Mouse (Mus musculus): ENCODE data around the gene Grm1. TPM values are rescaled to one million over a fixed set of nuclear protein-coding genes. Genes with fewer than 3 reads are reported as not detected.
A peak's percentile ranks its signal among the peaks of the same experiment; 100 is the strongest.

Gene Grm1
- polyA plus RNA-seq (2014; fragmentation: Nextera tagmentation; extraction: Ambion mirVana) = not detected in 2 replicates

GRCm38 (mm10) chr10:11081611-11082398 is at the start of gene Grm1:
TSS of gene Grm1 (minus strand) at chr10:11082356.
- Histone ChIP-seq H3K27ac (ENCODE audit: low read depth) (no peak within 1 kb of the TSS), H3K27me3 (replicated peaks; ENCODE audit: control insufficient read depth, insufficient read depth, low read length) (peaks cover 40% of the 10 kb centered on the region), H3K4me1 (replicated peaks; ENCODE audit: control insufficient read depth, insufficient read depth, low read length) (no peaks in the 10 kb centered on the region), H3K9ac (ENCODE audit: low read length) (no peak within 1 kb of the TSS), H3K4me2 (ENCODE audit: low read length) (no peak within 1 kb of the TSS), H3K9me3 (ENCODE audit: control insufficient read depth, low read length) (no peaks in the 10 kb centered on the region), H3K4me3 (ENCODE audit: low read depth, low read length) (no peak within 1 kb of the TSS), H3K36me3 (ENCODE audit: control insufficient read depth, insufficient read depth, low read length) (no peaks in the 10 kb centered on the region)
- no peak for ATAC-seq (replicated peaks; ENCODE audit: low FRiP score, low TSS enrichment, low read depth)
- 2% methylated on average over 32 of the region's 32 CpGs for WGBS
- DNase-seq (ENCODE audit: low spot score) = peak; percentile 67

GRCm38 (mm10) chr10:11121781-11122180 is 39.6 kb upstream of the Grm1 start:
- H3K9ac ChIP-seq (ENCODE audit: low read length) = no peak overlapping the region
- no peaks in the 10 kb centered on the region for H3K4me1 ChIP-seq (replicated peaks; ENCODE audit: control insufficient read depth, insufficient read depth, low read length)
- no peaks in the 10 kb centered on the region for H3K36me3 ChIP-seq (ENCODE audit: control insufficient read depth, insufficient read depth, low read length)
- WGBS = 82% methylated on average over 2 of the region's 2 CpGs
- ATAC-seq (replicated peaks; ENCODE audit: low FRiP score, low TSS enrichment, low read depth) (no peak), DNase-seq (ENCODE audit: low spot score) (no peak)
- H3K9me3 ChIP-seq (ENCODE audit: control insufficient read depth, low read length) = no peaks in the 10 kb centered on the region
- H3K27ac ChIP-seq (ENCODE audit: low read depth) = no peak overlapping the region
- no peak overlapping the region for H3K4me3 ChIP-seq (ENCODE audit: low read depth, low read length)
- no peaks in the 10 kb centered on the region for H3K27me3 ChIP-seq (replicated peaks; ENCODE audit: control insufficient read depth, insufficient read depth, low read length)
- no peak overlapping the region for H3K4me2 ChIP-seq (ENCODE audit: low read length)

DNA sequence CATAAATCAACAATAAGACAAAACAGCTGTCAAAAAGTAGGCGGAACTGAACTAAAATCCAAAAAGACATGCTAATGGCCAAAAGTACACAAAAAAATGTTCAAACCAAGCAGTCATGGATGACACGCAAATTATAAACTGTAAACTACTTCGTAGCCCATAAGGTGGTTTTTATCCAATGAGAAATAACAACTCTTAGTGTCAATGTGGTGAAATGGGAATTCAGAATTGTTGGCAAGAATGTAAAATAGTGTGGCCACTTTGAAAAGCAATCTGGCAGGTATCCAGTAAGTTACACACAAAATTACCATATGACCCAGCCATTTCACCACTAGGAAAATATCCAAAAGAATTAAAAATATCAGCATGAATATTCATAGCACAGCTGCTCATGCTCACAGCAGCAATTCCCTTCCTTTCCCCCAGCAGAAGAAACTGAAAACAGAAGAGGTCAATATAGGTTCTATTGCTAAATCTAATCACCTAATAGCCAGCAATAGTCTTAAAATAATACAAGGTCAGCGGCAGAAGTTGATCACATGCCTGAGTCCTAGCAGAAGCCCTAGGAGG is 16.4 kb upstream of the Grm1 start:
- WGBS = 87% methylated on average over 4 of the region's 4 CpGs
- no peak overlapping the region for H3K9ac ChIP-seq (ENCODE audit: low read length)
- H3K27me3 ChIP-seq (replicated peaks; ENCODE audit: control insufficient read depth, insufficient read depth, low read length) = no peaks in the 10 kb centered on the region
- H3K9me3 ChIP-seq (ENCODE audit: control insufficient read depth, low read length) = no peaks in the 10 kb centered on the region
- H3K36me3 ChIP-seq (ENCODE audit: control insufficient read depth, insufficient read depth, low read length) = no peaks in the 10 kb centered on the region
- no peak for DNase-seq (ENCODE audit: low spot score)
- H3K4me2 ChIP-seq (ENCODE audit: low read length) = no peak overlapping the region
- no peak overlapping the region for H3K27ac ChIP-seq (ENCODE audit: low read depth)
- no peak overlapping the region for H3K4me3 ChIP-seq (ENCODE audit: low read depth, low read length)
- no peaks in the 10 kb centered on the region for H3K4me1 ChIP-seq (replicated peaks; ENCODE audit: control insufficient read depth, insufficient read depth, low read length)
- no peak for ATAC-seq (replicated peaks; ENCODE audit: low FRiP score, low TSS enrichment, low read depth)

- DNase-seq (ENCODE audit: low spot score) (no peak), ATAC-seq (replicated peaks; ENCODE audit: low FRiP score, low TSS enrichment, low read depth) (no peak)
- H3K9me3 ChIP-seq (ENCODE audit: control insufficient read depth, low read length) = no peaks in the 10 kb centered on the region
- no peaks in the 10 kb centered on the region for H3K4me1 ChIP-seq (replicated peaks; ENCODE audit: control insufficient read depth, insufficient read depth, low read length)
- peaks cover 20% of the 10 kb centered on the region for H3K27me3 ChIP-seq (replicated peaks; ENCODE audit: control insufficient read depth, insufficient read depth, low read length)
- no peaks in the 10 kb centered on the region for H3K36me3 ChIP-seq (ENCODE audit: control insufficient read depth, insufficient read depth, low read length)
- H3K27ac ChIP-seq (ENCODE audit: low read depth) = no peak overlapping the region
- no peak overlapping the region for H3K9ac ChIP-seq (ENCODE audit: low read length)
- H3K4me3 ChIP-seq (ENCODE audit: low read depth, low read length) = no peak overlapping the region
- no peak overlapping the region for H3K4me2 ChIP-seq (ENCODE audit: low read length)
- WGBS = 80% methylated on average over 3 of the region's 3 CpGs
These were observed 4.2 kb upstream of the Grm1 start for GRCm38 (mm10) chr10:11086348-11086747.

- no peak for ATAC-seq (replicated peaks; ENCODE audit: low FRiP score, low TSS enrichment, low read depth)
- Histone ChIP-seq H3K4me2 (ENCODE audit: low read length) (no peak overlapping the region), H3K36me3 (ENCODE audit: control insufficient read depth, insufficient read depth, low read length) (no peaks in the 10 kb centered on the region), H3K27me3 (replicated peaks; ENCODE audit: control insufficient read depth, insufficient read depth, low read length) (peaks cover 40% of the 10 kb centered on the region), H3K9me3 (ENCODE audit: control insufficient read depth, low read length) (no peaks in the 10 kb centered on the region), H3K27ac (ENCODE audit: low read depth) (no peak overlapping the region), H3K9ac (ENCODE audit: low read length) (no peak overlapping the region), H3K4me3 (ENCODE audit: low read depth, low read length) (no peak overlapping the region), H3K4me1 (replicated peaks; ENCODE audit: control insufficient read depth, insufficient read depth, low read length) (no peaks in the 10 kb centered on the region)
- no peak for DNase-seq (ENCODE audit: low spot score)
- 12% methylated on average over 25 of the region's 25 CpGs for WGBS
These were observed 1.2 kb downstream of the Grm1 start for GRCm38 (mm10) chr10:11080725-11081610.

- Histone ChIP-seq H3K4me1 (replicated peaks; ENCODE audit: control insufficient read depth, insufficient read depth, low read length) (no peaks in the 10 kb centered on the region), H3K9me3 (ENCODE audit: control insufficient read depth, low read length) (no peaks in the 10 kb centered on the region), H3K36me3 (ENCODE audit: control insufficient read depth, insufficient read depth, low read length) (no peaks in the 10 kb centered on the region), H3K9ac (ENCODE audit: low read length) (no peak overlapping the region), H3K4me2 (ENCODE audit: low read length) (no peak overlapping the region), H3K27me3 (replicated peaks; ENCODE audit: control insufficient read depth, insufficient read depth, low read length) (peaks cover 40% of the 10 kb centered on the region), H3K27ac (ENCODE audit: low read depth) (no peak overlapping the region), H3K4me3 (ENCODE audit: low read depth, low read length) (no peak overlapping the region)
- WGBS = 12% methylated on average over 33 of the region's 33 CpGs
- DNase-seq (ENCODE audit: low spot score) = no peak
- no peak for ATAC-seq (replicated peaks; ENCODE audit: low FRiP score, low TSS enrichment, low read depth)
These were observed 2.0 kb downstream of the Grm1 start for GRCm38 (mm10) chr10:11080013-11080724.

DNA sequence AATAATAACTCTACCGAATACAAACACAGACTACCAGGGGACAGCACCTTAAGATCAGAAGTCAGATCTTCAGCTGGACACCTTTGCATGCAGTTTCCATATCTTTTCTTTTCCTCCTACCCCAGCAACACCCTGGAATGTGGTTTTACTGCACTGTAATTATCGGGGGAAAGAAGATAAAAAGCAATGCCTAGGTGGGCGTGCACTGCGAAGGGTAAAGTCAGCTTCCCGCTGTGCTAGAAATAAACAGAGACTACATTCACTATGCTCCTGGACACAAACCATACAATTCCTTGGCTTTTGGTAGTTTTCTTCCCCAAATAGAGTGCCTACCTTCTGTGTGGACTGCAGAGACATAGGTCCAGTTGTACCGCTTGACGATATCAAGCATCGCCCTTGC is 2.6 kb downstream of the Grm1 start:
- no peak overlapping the region for H3K9ac ChIP-seq (ENCODE audit: low read length)
- no peaks in the 10 kb centered on the region for H3K9me3 ChIP-seq (ENCODE audit: control insufficient read depth, low read length)
- no peak overlapping the region for H3K4me2 ChIP-seq (ENCODE audit: low read length)
- WGBS = 72% methylated on average over 8 of the region's 8 CpGs
- ATAC-seq (replicated peaks; ENCODE audit: low FRiP score, low TSS enrichment, low read depth) = no peak
- no peak overlapping the region for H3K27ac ChIP-seq (ENCODE audit: low read depth)
- peaks cover 40% of the 10 kb centered on the region for H3K27me3 ChIP-seq (replicated peaks; ENCODE audit: control insufficient read depth, insufficient read depth, low read length)
- no peak overlapping the region for H3K4me3 ChIP-seq (ENCODE audit: low read depth, low read length)
- H3K36me3 ChIP-seq (ENCODE audit: control insufficient read depth, insufficient read depth, low read length) = no peaks in the 10 kb centered on the region
- no peaks in the 10 kb centered on the region for H3K4me1 ChIP-seq (replicated peaks; ENCODE audit: control insufficient read depth, insufficient read depth, low read length)
- no peak for DNase-seq (ENCODE audit: low spot score)

- no peak for ATAC-seq (replicated peaks; ENCODE audit: low FRiP score, low TSS enrichment, low read depth)
These were observed 17.0 kb downstream of the Grm1 start for GRCm38 (mm10) chr10:11065136-11065535.

More at GRCm38 (mm10) chr10:11065136-11065535, 17.0 kb downstream of the Grm1 start:
- Histone ChIP-seq H3K36me3 (ENCODE audit: control insufficient read depth, insufficient read depth, low read length) (no peaks in the 10 kb centered on the region), H3K4me1 (replicated peaks; ENCODE audit: control insufficient read depth, insufficient read depth, low read length) (no peaks in the 10 kb centered on the region), H3K4me3 (ENCODE audit: low read depth, low read length) (no peak overlapping the region), H3K9me3 (ENCODE audit: control insufficient read depth, low read length) (no peaks in the 10 kb centered on the region), H3K27me3 (replicated peaks; ENCODE audit: control insufficient read depth, insufficient read depth, low read length) (no peaks in the 10 kb centered on the region), H3K27ac (ENCODE audit: low read depth) (no peak overlapping the region), H3K9ac (ENCODE audit: low read length) (no peak overlapping the region), H3K4me2 (ENCODE audit: low read length) (no peak overlapping the region)
- no peak for DNase-seq (ENCODE audit: low spot score)
- 76% methylated on average over 2 of the region's 2 CpGs for WGBS

Data from intestine, embryonic 14.5 days (tissue).